Mouse (Mus musculus) kidney, postnatal 25 days (tissue): ENCODE data around the gene Ctrb1.

Experiments
- DNase-seq, 2 experiments: peaks; one replicate each; pipeline ENCODE4 v3.0.0; 2021; ENCODE audit warnings: mixed read lengths in 2 of 2

Ctrb1 gene

DNA sequence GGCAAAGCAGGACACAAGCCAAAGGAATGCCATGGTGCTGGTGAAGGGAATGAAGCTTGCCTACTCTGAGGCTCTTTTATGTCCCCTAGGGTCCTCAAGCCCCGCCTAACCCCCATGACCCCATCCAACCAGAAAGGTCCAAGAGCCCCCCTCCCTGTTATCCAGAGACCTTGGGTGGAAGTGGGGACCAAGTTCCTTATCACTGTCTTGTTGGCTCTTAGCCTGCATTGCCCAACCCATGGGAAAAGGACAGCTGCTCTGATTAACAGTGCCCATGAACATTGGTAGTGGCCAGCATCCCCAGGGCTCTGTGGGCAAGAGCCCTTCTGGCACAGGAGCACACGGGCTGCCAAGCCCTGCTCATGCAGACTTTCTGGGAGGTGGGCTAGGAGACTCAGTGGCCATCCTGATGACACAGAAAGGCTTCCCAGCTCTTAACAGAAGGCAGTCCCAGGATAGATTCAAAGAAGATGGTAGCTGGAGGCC lies at the start of gene Ctrb1:
Gene Ctrb1 (minus strand): TSS at position 51 of the 486 bp plus-strand sequence.
- DNase-seq = no peak

DNA sequence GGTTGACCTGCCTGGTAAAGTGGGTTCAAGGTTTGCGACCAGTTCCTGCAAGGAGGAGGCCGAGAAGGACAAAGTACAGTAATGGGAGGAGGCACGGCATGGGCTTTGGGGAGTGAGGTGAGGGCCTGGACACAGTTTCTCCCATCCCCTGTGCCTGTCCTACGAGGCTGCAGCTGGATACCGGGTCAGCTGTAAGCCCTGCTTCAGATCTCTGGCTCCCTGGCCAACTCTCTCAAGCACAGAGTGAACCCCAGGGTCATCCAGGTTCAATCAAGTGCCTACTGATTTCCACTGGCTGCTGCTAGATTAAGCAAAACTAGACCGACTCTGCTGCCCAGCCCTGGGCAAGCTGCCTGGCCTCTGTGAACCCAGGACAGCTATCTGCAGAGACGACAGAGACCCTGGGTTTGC lies 49.5 kb upstream of the Ctrb1 start:
- peak; percentile 62 to 90 for DNase-seq

DNA sequence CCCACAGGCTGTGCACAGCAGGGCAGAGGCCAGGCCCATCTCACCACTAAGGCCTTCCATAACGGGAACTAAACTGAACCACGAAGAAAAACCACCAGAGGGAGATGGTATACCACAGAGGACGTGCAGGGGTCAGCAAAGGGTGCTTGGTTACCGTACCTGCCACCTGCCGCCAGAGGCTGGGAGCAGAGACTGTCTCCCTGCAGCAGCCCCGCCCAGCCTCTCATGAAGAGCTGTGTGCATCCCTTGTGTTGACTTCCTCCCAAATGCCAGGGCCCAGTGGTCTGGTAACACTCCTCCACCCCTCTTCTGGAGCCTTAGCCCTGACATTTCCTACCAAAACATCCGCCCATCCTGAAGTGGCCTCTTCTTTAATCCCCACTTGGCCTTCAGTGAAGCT lies 48.8 kb upstream of the Ctrb1 start:
- peak in 1 of 2 experiments; percentile 58 for DNase-seq

DNA sequence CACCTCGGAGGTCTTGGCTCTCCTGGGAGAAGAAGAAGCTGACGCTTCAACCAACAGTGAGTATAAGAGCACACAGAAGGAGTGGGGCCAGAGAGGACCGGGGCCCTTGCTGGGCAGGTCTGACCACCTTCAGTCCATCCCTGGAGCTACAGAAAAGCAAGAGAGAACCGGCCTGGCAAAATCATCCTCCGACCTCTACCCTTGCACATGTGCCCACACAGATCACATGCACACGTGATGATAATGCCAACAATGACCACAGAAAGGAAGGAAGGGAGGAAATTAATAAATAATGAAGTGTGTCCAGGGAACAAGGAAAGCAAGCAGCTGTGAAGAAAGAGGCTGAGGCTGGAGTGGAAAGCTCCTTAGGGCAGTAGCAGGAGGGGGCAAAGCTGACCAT lies 48.1 kb upstream of the Ctrb1 start:
- peak in 1 of 2 experiments; percentile 72 for DNase-seq

DNA sequence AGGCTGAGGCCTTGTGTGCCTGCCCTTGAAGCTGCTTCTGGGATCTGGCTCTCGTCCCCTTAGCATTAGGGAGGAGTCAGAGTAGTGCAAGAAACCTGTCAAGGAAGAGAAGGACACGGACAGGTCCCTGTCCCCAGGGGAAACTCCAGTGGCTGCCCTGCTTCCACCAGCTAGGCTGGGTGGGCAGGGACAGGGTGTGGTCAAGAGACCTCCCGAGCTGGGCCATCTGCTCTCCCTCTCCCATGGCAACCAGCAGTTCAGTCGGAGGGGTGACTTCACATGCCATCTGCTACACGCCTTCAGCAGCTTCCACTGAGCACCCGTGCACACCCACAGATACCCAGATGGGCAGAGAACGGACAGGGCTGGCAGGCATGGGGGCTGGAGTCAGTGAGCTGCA lies 45.5 kb upstream of the Ctrb1 start:
- DNase-seq = peak in 1 of 2 experiments; percentile 54

DNA sequence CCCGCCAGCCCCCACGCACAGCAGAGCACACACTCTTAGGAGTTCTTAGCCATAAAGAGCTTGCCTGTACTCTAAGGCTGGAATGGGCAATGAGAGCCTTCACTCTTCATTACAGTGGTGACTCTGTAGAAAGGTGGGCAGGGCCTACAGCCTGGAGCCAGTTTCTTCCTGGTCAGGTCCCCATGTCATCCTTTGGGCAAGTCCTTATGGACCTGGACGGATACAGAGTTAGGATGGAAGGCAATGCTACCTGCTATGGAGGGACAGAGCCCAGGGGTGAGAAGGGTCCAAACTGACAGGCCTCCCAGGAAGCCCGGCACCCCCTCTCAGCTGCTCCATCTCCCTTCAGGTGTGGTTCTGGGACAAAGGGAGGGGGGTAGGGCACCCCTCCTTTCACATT lies 45.0 kb upstream of the Ctrb1 start:
- no peak for DNase-seq

DNA sequence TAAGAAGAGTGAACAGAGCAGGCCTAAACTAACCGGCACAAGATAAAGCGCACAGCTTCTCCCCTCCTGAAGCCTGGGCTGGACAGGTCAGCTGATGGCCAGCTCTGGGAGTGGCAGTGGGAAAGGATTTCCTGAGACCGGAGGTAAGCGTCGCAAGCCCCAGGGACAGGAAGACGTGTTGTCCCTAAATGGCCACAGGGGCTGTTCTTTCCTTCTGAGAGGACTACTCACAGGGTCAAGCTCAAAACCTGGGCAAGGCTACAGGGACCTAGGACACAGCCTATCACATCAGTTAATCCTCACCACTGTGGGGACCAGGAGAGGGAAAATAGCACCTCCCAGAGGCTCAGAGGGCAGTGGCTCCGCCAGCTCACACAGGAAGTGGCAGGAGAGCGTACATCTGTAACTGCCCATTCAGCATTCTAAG lies 44.5 kb upstream of the Ctrb1 start:
- DNase-seq = peak; percentile 62 to 83

DNA sequence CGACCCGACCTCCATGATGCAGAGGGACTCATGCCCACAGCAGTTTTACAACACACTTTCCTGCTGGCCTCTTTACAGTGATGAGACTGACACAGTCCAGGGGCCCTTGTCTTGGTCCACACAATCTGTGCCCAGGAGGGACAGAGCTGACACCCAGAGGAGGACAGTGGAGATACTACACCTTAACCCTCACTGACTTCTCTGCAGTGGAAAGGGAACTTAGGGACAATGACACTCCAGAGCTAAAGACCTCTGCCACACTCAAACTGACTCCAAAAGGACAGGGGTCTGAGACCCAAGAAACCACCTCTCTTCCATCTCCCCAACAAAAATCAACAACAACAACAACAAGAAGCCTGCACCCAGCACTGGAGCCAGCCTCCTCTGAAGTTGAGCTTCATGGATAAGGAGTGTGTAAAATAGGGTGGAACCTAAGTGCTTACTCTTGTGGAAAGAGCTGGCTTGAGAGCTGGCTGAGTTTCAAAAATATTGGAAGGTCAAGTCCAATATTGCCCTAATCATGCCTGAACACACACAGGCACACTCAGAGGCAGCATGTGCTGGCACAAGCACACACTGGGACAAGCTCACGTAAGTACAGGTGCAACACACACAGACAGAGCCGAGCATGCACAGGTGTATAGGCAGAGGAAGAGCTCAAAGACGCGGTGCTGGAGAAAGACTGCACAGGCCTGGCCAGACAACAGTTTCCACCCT lies 43.6 kb upstream of the Ctrb1 start:
- DNase-seq = peak in 1 of 2 experiments; percentile 61

DNA sequence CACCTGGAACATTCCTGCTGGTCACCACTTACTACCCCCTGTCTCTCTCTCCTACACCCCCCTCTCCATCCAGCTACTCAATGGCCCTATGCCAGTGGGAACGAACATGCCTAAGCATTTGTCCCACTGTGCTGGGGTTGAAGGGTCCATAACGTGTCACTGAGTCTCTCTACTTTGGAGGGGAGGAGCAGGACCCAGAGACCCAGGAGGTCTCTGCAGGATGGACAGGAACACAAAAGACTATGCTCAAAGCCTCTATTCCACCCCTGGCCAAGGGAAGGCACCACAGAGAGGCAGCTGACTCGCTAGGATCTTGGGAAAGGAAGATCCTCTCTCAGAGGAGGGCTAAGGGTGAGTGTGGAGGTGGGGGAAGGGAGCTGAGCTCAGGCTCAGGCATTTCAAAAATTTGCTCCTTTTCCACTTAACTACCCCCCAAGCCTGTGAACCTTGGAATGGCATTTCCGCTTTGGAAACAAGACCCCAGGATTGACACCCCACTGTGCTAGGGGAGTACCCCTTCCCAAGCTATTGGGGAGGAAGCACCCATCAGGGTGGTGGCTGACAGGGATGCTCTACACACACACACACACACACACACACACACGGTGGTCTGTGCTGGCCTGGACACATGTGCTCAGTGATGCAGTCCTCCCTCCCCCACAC lies 42.9 kb upstream of the Ctrb1 start:
- peak; percentile 56 to 60 for DNase-seq

DNA sequence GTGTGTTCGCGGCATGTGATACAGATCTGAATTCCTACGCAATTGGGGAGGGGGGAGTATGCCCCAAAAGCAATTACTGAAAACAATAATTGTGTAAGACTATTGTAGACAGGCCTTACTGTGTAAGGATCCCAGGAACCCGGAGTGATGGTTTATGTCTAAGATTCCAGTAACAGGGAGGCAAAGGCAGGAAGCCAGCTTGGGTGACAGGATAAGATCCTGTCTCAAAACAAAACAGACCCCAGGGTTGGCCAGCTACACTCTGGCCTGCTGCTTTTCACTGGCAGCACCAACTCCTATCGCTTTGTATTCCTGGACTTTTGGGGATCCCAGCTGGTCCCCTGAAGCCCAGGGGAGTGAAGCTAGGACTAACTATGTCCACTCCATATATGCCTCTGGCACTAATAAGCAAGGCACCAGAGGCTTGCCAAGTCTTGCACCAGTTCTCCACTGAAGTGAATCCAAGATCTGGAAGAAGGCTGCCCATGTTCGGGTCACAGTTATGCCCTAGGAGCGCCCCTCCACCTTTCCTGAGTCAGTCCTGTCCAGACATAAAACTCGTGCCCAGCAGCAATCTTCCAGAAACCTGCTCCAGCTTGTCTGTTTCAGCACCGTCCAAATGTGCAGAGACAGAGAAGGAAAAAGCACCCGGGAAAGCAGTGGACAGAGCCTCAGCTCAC lies 41.7 kb upstream of the Ctrb1 start:
- DNase-seq = peak; percentile 50 to 74

DNA sequence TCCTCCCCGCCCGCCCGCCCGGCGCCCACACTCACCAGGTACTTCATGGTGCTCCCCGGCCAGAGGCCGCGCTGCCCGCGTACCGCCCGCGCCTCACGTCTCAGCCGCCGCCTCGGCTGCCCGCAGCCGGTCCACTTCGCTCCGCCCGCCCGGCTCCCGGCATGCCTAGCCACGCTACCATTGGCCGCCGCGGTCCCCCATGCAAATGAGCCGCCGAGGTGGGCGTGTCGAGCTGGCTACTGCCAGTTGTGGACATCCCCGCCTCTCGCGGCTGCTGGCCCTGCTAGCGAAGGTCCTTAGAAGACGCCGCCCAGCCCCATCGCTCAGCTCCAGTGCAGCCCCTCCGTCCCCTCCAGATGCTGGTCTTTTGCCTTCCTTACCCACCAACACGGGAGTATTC lies 41.2 kb upstream of the Ctrb1 start:
- DNase-seq = peak; percentile 99

DNA sequence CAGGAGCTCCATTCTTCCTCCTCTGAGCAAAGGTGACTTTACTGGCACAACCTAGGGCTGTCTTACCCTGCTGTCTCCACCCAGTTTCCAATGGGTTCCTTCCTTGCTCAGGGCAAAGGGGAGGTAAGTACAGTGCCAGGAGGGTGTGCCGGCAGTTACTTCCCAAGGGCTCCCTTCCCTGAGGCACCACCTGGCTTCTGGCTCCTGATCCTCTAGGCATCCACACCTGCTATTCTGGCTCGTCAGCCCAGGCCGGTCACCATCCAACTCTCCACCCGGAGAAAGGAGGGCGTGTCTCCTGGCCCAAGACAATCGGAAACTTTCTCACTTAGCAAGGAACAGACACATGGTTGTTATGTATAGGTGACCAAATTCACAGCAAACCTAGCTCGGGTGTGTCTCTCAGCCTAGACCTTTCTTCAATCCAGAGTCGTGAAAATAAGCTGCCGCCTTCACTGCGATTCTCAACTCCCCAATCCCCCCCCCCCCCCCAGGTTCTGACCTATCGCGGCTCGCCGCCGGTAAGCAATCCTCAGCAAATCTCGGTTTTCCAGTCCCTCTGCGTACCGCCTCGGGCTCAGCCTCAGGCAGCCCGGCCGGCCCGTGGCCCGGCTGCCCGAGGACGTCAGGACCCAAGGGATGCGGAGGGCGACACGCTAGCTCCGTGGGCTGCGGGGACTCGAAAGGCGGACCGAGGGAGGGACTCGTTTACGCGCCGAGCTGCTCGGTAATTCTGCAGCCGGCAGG lies 40.6 kb upstream of the Ctrb1 start:
- peak; percentile 66 to 87 for DNase-seq

DNA sequence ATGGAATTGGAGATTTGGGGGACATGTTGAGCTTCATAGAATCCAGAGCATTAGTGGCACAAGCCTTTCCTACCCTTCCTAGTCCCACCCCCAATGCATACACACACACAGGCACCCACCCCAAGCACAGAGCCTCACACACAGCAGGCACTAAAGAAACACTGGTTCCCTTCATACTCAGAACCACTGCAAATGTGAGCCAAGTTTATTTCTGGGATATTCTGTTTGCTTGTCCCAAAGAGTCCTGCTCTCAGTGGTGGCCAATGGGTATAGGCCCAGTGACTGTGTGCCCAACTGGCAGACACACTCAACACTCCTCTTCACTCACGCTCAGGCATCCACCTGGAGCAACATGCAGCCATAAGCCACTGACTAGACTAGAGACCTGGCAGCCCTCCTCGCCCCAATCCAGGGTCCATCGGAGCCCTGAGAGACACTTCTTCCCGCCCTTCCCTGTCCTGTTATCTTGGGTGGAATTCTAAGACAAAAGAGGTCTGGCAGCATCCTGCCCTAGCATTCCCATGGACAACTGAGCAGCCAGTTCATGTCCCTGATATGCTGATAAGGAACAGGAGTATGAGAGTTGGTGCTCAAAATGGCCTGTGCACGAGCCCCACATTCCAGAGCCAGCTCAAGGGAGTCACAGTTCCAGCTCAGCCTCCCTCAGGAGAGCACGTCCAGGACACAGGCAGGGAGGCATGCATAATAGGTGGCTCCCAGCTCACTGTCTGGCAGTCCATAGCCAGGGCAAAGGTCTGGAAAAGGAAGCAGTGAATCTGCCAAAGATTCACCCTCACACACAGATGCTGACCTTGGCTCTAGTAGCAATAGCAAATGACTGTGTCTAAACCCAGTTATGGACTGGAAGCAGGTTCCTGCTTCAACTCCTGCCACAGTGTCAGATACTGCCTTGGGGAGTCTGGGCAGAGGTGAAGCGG lies 38.7 kb upstream of the Ctrb1 start:
- DNase-seq = peak; percentile 78 to 93

DNA sequence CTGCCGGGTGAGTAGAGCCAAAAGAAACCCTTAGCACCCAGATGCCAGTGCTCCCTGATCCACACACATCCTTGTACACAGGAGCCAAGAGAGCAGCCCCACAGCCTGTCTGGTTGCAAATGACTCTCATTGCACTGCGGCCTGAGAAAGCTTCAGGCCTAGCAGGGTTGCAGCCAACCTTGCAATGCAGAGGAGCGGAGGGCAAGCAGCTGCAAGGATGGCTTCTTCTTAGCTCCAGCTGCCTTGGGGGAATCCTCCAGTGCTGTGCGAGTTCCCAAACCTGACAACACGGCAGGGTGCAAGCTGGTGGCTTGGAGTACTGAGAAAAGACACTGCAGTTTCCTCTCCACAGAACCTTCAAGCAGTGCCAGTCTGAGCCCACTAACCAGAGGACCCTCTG lies 37.7 kb upstream of the Ctrb1 start:
- DNase-seq = peak in 1 of 2 experiments; percentile 26

DNA sequence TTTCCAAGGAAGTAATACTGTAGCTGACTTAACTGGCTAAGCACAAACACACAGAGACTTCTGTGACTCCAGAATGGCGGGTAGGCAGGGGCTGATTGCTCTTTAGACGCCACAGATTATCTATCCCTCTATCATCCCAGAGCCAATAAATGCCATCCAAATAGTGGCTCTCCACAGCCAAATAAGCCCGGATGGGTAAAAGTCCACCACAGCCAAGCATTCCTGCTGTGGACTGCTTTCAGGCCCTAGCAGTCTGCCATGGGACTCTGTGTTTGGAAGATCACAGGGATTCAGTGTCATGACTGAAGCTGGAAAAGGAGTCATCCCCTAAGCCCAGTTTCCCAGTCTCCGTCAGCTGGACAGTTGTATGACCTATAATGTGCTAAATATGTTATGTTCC lies 36.7 kb upstream of the Ctrb1 start:
- DNase-seq = peak in 1 of 2 experiments; percentile 46

DNA sequence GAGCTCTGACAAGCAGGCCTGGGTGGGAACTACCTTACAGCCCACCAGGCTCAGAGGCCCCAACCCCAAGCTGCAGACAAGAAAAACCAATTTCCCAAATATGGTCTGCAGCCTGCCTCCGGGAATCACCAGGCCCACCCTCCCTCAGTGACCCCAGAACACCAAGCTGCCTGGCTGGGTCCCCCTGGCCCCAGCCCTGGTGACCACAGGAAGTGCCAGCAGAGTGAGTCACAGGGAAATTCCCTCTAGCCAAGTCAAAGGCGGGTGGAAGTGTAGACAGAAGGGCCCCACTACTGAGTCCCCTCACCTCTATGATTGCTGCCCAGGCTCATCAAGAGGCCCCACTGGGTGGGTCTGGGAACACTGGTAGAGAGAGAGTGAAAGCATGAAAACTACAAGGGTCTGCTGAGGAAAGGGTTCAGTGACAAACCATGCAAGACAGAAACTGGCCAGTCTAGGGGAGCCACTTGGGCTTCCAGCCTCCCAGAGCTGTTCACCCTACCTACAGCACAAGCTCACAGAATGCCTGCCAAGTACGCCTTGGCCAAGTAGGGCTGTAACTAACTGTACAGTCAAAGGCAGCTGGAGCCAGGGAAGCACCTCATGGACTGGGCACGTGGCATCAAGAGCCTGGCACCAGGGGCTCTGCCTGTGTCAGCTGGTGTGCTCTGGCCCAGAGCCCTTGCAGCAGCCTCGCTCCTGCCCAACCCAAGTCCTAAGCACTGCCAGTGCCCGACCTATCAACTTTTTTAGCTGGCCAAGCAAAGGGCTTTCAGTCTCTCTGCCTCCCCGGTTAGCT lies 35.5 kb upstream of the Ctrb1 start:
- DNase-seq = peak; percentile 89 to 98

DNA sequence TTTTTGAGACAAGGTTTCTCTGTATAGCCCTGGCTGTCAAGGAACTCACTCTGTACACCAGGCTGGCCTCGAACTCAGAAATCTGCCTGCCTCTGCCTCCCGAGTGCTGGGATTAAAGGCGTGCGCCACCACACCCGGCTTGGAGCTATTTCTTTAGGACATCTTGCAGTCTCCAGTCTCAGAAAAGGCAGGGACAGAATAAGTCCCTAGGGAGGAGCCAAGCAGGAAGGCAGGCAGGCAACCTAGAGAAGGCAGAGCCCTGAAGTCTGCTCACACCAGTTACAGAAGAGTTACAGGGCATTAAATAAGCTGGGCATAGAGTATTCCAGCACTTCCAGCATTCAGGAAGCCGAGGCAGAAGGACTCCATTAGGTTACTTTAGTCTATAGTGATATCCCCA lies 34.5 kb upstream of the Ctrb1 start:
- DNase-seq = no peak

DNA sequence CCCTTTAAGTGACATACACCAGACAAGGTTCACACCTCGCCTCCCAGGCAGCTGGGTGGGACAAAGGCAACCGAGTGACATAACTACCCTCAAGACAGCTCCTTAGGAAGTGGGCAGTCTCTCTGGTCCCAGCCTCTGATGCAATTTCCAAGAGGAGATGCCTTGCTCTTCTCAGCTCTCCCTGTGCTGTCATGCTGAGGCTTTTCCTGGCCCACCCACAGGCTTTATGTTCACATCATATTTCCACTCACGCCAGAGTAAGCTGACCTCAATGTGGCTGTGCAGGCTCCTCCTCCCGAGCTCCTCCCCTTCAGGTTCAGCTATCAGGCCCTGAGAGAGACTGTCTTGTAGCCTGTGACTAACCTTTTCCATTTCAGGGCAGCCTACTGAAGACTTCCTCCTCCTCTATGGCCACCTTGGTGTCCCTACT lies 29.3 kb upstream of the Ctrb1 start:
- DNase-seq = peak in 1 of 2 experiments; percentile 34

DNA sequence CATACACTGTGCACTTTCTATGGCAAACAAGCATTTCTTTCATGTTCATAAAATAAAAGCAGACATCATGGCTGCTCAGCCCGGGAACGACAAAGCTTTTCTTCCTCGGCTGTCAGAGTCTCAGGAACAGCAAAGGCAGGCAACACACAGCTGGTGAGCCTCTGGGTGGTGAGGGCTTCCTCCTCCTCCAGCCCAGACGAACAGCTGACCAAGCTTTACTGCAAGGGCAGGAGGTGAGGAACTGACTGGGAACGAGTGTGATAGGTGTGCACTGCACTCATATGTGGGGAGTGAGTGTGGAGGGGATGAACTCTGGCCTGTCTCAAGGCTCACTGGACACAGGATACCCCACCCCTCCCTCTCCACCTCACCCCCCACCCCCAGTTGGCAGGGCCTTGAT lies 28.1 kb upstream of the Ctrb1 start:
- DNase-seq = peak in 1 of 2 experiments; percentile 55

DNA sequence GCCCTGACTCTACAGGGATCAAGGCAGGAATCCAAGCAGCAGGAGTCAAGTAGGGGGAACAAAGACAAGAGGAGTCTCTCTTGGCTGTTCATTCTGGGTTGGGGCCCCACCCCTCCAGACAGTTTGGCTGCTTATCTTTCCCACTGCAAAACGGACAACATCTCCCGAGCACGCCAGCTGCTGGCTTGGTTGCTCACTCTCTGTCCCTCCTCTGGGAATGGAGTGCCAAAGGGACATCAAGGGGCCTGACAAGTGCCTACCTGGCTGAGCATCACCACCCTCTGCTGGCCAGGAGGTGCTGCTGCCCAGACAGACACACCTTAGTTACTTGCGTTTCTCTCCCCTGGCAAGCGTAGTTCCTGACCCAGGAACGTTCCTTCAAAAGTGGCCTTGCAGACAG lies 27.1 kb upstream of the Ctrb1 start:
- peak in 1 of 2 experiments; percentile 60 for DNase-seq

DNA sequence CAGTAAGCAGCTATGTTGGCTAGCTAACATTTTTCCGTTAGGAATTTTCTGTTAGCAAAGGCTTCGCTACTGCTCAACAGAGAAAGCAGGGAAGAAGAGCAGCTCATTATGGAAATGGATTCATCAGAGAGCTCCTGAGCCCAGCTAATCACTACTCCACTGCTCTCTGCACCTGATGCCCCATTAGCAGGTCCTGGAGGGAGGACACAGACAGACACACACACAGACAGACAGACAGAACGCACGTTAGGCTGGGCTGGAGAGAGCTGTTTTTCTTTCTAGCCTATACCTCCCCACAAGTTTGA lies 26.6 kb upstream of the Ctrb1 start:
- no peak for DNase-seq
